Mouse (Mus musculus) left cerebral cortex, postnatal 10 days (tissue): ENCODE measurements around the gene Zfp334. TPM values are rescaled to one million over a fixed set of nuclear protein-coding genes. Genes with fewer than 3 reads are reported as not detected.

ENCODE experiments used
- DNase-seq, 2 experiments: peaks; one replicate each; pipeline ENCODE4 v3.0.0; 2021 to 2022; ENCODE audit warnings: low spot score in 2 of 2, mixed read lengths in 1 of 2; ENCODE audit errors: extremely low spot score in 1 of 2
- intact Hi-C: fragments of 180-260 bp; cut with DNase I; formaldehyde crosslinking; loops from one replicate; pipeline ENCODE4 v1.15.1; 2025
- total RNA-seq, 2 experiments: library from RNA; stranded (reverse); gene quantifications; 2 replicates each; pipeline ENCODE4 v1.2.3; 2021

The Zfp334 gene
- total RNA-seq, result 10 to 100 TPM; 11.9 to 13.2 TPM

DNA sequence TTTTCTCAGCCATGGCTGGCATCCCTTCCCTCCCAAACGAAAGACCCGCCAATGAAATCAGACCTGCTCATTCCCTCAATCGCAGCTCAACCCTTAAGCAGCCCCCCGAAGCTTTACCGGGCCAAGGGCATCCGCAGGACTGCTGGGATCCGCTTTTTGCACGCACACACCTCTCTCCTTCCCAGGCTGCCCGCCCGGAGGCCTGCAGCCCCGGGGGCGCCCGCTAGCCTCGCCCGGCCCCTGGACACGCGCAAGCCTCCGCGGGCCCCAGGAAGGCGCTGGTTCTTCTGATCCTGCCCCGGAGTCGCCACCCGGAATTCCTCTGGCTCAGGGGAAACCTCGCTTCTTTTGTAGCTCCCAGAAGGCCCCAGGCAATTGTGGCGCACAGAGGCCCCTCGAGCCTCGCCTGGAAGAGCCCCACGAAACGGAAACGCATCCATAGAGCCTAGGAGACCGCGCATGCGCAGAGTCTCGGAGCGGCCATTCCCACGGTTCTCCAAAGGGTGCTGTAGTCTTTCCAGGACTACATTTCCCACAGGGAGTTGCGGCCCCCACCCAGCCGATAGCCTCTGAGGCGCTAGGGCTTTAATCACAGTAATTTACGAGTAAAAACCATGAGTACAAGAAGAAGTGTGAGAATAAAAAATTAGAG is at the start of gene Zfp334:
TSS of gene Zfp334 (minus strand) at position 416 of the 652 bp plus-strand sequence.
- DNase-seq, result peak; percentile 97
- intact Hi-C loops, result no loop called here

GRCm38 (mm10) chr2:165428694-165429093 is 40.6 kb upstream of the Zfp334 start:
- no peak for DNase-seq
- intact Hi-C loops, result no loop called here

GRCm38 (mm10) chr2:165420195-165420594 is 32.1 kb upstream of the Zfp334 start:
- intact Hi-C loops, result no loop called here
- DNase-seq, result peak in 1 of 2 experiments; percentile 20

GRCm38 (mm10) chr2:165419670-165420111 is 31.6 kb upstream of the Zfp334 start:
- DNase-seq, result peak; percentile 51 to 58
- intact Hi-C loops, result no loop called here

- intact Hi-C loops, result no loop called here
- DNase-seq, result no peak
Observed at GRCm38 (mm10) chr2:165418577-165418976, 30.5 kb upstream of the Zfp334 start.

GRCm38 (mm10) chr2:165417291-165417690 is 29.2 kb upstream of the Zfp334 start:
- intact Hi-C loops, result no loop called here
- peak; percentile 50 to 84 for DNase-seq

- intact Hi-C loops, result no loop called here
- no peak for DNase-seq
Observed at GRCm38 (mm10) chr2:165415795-165416194, 27.7 kb upstream of the Zfp334 start.

DNA sequence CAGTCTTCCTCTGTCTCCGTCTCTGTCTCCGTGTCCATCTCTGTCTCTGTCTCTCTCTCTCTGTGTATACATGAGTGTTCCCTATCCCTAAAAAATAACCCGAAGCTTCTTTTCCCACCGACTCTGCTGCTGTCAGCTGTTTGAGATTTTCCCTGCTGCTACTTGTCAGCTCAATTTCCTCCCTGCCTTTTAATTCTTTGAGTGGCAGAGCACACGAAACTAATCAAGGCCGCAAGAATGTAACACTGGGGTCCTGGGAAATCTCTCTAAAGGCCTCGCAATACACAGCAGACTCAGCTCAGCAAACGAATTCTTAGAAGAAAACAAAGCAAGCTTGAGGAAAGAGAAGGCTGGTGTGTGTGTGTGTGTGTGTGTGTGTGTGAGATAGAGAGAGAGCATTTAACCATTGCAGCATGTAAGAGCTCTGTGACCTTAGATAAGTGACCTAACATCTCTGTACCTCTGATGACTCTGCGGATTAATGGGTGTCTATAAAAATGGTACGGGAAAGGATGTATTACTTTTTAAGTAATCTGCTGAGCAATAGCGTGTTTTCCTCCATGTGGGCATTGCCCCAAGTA is 27.2 kb upstream of the Zfp334 start:
- DNase-seq, result no peak
- intact Hi-C loops, result no loop called here

GRCm38 (mm10) chr2:165414321-165414720 is 26.3 kb upstream of the Zfp334 start:
- intact Hi-C loops, result no loop called here
- no peak for DNase-seq

GRCm38 (mm10) chr2:165413884-165414283 is 25.8 kb upstream of the Zfp334 start:
- intact Hi-C loops, result no loop called here
- no peak for DNase-seq

DNA sequence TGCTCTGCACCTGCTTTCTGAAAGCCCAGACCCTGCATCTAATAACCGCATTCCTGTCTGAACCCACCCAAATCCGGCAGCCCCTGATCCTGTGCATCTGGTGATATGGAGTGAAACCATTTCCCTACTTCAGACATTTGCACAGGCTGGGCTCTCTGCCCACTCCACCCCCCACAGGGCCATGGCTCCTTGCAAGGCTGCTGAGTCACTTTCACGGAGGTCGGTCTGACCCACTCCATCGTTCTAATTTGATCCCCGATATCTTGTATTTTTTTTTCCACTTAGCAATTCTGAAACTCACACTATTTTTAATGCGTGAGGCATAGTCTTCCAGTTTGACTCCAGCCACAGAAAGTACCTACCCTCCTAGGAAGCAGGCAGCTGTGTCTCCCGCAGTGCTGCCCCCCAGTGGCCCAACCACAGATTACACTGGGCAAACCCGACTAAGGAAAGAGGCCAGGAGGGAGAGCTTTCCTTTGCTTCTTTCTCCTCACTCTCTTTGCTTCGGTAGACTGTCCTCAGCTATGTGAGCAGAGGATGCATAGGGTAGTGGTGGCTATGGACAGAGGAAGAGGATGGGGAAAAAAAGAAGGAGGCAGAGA is 19.7 kb upstream of the Zfp334 start:
- peak; percentile 27 to 70 for DNase-seq
- intact Hi-C loops, result no loop called here

DNA sequence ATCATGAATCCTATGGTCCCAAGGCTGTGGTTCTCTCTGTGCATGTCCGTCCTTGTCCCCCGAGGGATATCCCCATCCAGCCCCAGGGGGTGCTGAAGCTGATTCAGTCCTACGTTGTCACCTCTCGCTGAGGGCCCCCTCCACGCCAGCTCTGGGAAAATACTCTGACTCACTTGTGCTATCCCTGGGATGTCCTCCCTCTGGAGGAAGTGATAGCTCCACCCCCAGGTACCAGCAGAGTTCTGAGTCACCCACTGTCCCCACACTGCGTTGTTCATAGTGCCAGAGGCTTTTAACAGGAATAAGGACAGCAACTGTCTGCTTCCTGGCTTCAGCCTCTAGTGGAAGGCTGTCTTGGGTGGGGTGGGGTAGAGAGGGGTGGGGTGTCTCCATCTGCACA is 17.3 kb upstream of the Zfp334 start:
- peak in 1 of 2 experiments; percentile 52 for DNase-seq

DNA sequence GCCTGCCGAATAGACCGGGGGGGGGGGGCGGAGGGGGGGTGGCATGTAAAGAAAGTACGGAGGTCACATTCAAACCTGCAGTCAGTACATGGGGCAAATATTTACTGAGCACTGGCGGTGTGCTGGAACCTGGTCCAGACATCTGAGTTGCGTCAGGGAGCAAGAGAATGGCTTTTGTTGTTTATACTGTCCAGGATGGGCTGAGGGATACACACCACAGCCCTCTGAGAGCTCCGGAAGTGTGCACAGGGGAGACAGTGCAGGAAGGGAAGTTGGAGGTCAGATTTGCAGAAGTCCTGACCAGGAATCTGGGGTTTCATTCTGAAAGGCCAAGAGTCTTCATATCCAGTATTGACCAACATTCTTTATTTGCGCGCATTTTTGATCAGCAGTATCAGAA is 16.9 kb upstream of the Zfp334 start:
- intact Hi-C loops, result no loop called here

More for the DNA sequence above, 17.3 kb upstream of the Zfp334 start:
- intact Hi-C loops, result no loop called here

GRCm38 (mm10) chr2:165398164-165398785 is 10.2 kb upstream of the Zfp334 start:
- intact Hi-C loops, result no loop called here
- DNase-seq, result no peak

More for the DNA sequence above, 16.9 kb upstream of the Zfp334 start:
- no peak for DNase-seq

DNA sequence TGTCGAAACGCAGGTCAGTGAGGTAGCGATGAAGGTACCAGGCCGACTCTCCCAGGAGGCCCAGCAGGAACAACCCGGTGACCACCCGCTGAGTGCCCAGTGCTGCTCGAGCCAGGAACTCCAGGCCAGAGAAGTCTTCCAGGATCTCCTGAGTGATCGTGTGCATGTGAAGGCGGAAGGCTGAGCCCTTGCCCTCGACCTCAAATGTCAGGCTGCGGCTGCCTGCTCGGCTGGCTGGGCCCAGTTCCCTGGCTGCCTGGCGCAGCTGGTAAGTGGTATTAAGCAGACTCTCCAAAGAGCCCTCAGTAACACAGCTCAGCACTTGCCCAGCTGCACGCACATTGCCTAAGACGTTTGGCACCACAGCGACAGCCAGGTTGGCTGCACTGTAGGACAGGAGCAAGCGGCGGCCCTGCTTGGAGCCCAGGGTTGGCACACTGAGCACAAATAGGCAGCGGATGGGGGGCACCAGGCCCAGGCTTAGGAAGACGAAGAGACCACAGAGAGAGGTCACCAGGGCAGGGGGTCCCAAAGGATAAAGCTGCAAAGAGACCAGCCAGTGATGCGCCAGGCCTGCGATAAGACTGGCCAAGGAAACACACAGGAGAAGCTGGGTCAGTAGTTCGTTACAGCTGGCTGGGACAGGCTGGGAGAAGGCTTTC is 9.6 kb upstream of the Zfp334 start:
- DNase-seq, result peak in 1 of 2 experiments; percentile 36
- intact Hi-C loops, result no loop called here

DNA sequence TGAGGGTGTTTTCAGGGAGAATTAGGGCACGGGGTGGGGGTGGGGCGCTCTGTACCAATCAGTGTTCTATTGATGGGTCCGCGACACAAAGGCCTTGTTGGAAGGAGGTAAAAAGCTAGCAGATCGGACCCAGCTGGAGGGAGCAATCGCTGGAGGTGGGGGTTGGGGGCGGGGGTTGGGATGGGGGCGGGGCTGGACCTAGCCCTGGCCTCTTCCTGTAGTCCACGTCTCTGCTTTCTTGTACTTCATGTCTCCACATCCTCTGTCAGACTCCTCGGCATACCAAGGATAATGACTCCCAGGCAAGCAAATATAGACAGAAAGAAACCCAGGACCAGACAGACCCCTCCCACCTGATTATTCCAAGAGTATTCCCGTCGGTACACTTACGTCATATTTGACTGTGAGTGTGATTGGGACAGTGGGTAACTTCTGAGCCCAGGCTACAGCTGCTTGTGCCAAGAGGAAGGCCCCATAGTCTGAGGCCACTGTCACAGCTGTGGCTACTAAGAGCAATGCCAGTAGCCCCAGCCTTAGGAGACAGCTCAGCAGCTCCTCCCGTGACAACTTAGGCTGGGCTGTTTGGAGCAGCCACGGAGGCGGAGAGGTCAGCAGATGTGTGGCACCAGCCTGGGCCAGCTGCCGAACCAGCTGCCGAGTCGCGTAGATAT is 8.9 kb upstream of the Zfp334 start:
- DNase-seq, result no peak
- intact Hi-C loops, result no loop called here

- no peak for DNase-seq
- intact Hi-C loops, result loop anchor here (5.0 kb wide), 1 partner anchor 95 kb away; no protein-coding TSS in a partner anchor
Observed at GRCm38 (mm10) chr2:165392156-165392555, 4.1 kb upstream of the Zfp334 start.

DNA sequence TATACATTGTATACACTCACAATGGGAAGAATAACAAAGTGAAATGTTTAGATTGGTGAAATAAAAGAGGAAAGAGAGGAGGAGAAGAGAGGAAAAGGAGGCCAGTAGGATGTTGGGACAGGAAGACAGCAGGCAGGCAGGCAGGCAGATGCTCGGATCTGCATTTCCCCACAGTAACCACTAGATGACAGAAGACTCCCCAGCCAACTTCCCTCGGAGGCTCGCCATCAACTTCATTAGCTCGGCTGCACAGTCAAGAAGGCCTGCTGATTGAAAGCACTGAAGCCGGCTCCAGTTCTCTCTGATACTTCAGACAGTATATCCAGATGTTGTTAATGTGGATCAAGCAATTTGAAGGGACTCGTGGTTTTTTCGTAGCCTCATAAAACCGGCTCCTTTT is 3.5 kb upstream of the Zfp334 start:
- DNase-seq, result peak; percentile 66 to 71
- intact Hi-C loops, result loop anchor here (5.0 kb wide), 1 partner anchor 96 kb away; no protein-coding TSS in a partner anchor
